Mouse (Mus musculus): Measurements from ENCODE around the gene Pla2g4f. TPM values are rescaled to one million over a fixed set of nuclear protein-coding genes. Genes with fewer than 3 reads are reported as not detected.

Gene Pla2g4f
- total and polyA plus RNA-seq, 2 experiments from 2014 or later, result not detected

DNA sequence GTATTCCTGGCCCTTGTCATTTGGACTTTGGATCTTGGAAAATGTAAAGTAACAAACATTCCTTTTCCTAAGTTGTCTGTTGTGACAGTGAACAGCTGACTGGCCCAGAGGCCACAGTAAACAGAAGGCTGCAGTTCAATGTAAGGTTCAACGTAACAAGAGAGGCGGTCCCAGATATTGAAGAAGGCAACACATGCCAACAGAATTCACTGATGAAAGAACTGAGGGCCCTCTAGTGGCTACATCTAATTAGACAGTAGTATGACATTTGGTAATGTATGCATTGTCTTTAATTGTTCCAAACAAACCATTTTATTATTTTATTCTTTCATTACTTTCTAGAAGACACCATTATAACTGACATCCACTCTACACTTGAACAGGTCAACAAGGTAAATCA, 23.9 kb upstream of the Pla2g4f start:
- Histone ChIP-seq H3K27me3 (ENCODE audit: insufficient read depth, low read length) (no peaks in the 10 kb centered on the region), H3K9ac (replicated peaks; ENCODE audit: low read length) (no peak overlapping the region), H3K4me3 (ENCODE audit: low read length) (no peak overlapping the region), H3K36me3 (ENCODE audit: insufficient read depth, low read length) (peaks cover 36% of the 10 kb centered on the region; the same call in 1 of the 2 replicates), H3K27ac (no peak overlapping the region), H3K4me1 (ENCODE audit: insufficient read depth, low read length) (no peaks in the 10 kb centered on the region), H3K4me2 (ENCODE audit: low read depth, low read length) (no peak overlapping the region), H3K9me3 (ENCODE audit: low read length) (no peaks in the 10 kb centered on the region)
- DNase-seq (ENCODE audit: low spot score) (peak; percentile 48), ATAC-seq (no peak)
- WGBS, result 65% methylated on average over 2 of the region's 2 CpGs
- peak; percentile 64 for TF ChIP-seq CTCF (IDR thresholded peaks at IDR 0.05; ENCODE audit: low read depth)

DNA sequence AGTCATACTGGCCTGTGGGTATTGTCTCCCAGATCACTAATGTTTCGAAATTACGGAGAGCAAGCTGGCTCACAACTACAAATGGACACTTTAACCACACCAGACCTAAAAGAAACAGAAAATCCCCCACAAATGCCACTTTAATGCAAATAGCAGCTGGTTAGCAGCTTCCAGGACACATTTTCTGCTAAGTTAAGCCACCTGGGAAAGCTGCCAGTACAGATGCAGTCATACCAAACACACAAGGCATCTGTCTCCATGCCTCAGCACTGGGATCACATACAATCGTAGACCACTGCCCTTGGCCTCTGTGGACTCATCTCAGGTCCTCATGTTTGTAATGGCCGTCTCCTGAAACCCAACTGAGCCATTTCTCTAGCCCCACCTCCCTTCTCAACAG, 17.6 kb upstream of the Pla2g4f start:
- 86% methylated on average over 4 of the region's 4 CpGs for WGBS
- no peak overlapping the region for H3K9ac ChIP-seq (replicated peaks; ENCODE audit: low read length)
- DNase-seq (ENCODE audit: low spot score), result no peak
- no peak for ATAC-seq
- H3K4me1 ChIP-seq (ENCODE audit: insufficient read depth, low read length), result no peaks in the 10 kb centered on the region
- H3K36me3 ChIP-seq (ENCODE audit: insufficient read depth, low read length), result peaks cover 57% of the 10 kb centered on the region
- no peak overlapping the region for H3K27ac ChIP-seq
- TF ChIP-seq CTCF (IDR thresholded peaks at IDR 0.05; ENCODE audit: low read depth), result no peak
- H3K4me2 ChIP-seq (ENCODE audit: low read depth, low read length), result no peak overlapping the region
- H3K9me3 ChIP-seq (ENCODE audit: low read length), result no peaks in the 10 kb centered on the region
- no peak overlapping the region for H3K4me3 ChIP-seq (ENCODE audit: low read length)
- H3K27me3 ChIP-seq (ENCODE audit: insufficient read depth, low read length), result no peaks in the 10 kb centered on the region

DNA sequence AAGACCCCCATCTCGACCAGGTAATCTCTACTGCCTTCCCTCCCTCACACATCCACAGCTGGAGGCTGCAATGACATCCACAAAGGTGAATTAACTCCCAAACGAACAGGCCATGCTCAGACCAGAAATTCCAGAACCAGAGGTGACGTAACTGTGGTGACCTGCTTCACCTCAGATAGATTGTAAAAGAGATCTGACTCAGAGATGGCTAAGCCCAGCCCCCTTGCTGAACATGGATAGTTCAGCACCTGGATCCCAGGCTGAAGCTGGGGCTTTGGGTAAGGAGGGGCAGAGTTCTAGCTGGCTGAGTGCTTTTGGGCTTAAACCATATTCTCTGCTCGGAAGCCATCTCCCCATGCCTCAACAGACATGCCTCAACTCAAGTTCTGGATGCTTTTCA, 1.1 kb upstream of the Pla2g4f start:
- H3K27ac ChIP-seq, result no peak overlapping the region

DNA sequence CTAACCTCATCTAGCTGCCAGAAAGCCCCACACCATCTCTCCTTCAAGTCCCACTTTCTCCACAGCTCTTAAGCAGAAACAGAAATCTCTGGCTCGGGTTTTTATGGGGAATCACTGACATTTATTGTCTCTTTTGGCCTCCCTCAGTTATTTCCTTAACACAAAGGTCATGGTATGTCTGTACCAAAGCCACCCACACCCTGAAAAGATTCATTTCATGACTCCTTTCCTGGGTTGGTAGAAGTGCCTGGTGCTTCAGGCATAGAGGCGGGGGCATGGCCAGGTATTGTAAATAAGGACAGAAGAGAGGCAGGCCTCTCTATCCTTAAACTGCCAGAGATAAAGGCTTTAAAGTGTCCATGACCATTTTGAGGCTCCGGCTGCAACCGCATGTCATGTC, 522 bp upstream of the Pla2g4f start:
- H3K4me1 ChIP-seq (ENCODE audit: insufficient read depth, low read length), result no peaks in the 10 kb centered on the region
- H3K9ac ChIP-seq (replicated peaks; ENCODE audit: low read length), result no peak overlapping the region
- H3K27ac ChIP-seq, result no peak overlapping the region
- TF ChIP-seq CTCF (IDR thresholded peaks at IDR 0.05; ENCODE audit: low read depth), result no peak
- DNase-seq (ENCODE audit: low spot score) (no peak), ATAC-seq (no peak)
- peaks cover 25% of the 10 kb centered on the region; the same call in 1 of the 2 replicates for H3K36me3 ChIP-seq (ENCODE audit: insufficient read depth, low read length)
- no peak overlapping the region for H3K4me3 ChIP-seq (ENCODE audit: low read length)
- 91% methylated on average over 4 of the region's 4 CpGs for WGBS
- H3K4me2 ChIP-seq (ENCODE audit: low read depth, low read length), result no peak overlapping the region
- no peaks in the 10 kb centered on the region for H3K9me3 ChIP-seq (ENCODE audit: low read length)
- no peaks in the 10 kb centered on the region for H3K27me3 ChIP-seq (ENCODE audit: insufficient read depth, low read length)

More for the DNA sequence above, 1.1 kb upstream of the Pla2g4f start:
- 73% methylated on average over 4 of the region's 4 CpGs for WGBS
- TF ChIP-seq CTCF (IDR thresholded peaks at IDR 0.05; ENCODE audit: low read depth), result no peak
- ATAC-seq (no peak), DNase-seq (ENCODE audit: low spot score) (no peak)
- Histone ChIP-seq H3K36me3 (ENCODE audit: insufficient read depth, low read length) (peaks cover 26% of the 10 kb centered on the region; the same call in 1 of the 2 replicates), H3K4me2 (ENCODE audit: low read depth, low read length) (no peak overlapping the region), H3K9me3 (ENCODE audit: low read length) (no peaks in the 10 kb centered on the region), H3K4me3 (ENCODE audit: low read length) (no peak overlapping the region), H3K4me1 (ENCODE audit: insufficient read depth, low read length) (no peaks in the 10 kb centered on the region), H3K9ac (replicated peaks; ENCODE audit: low read length) (no peak overlapping the region), H3K27me3 (ENCODE audit: insufficient read depth, low read length) (no peaks in the 10 kb centered on the region)

DNA sequence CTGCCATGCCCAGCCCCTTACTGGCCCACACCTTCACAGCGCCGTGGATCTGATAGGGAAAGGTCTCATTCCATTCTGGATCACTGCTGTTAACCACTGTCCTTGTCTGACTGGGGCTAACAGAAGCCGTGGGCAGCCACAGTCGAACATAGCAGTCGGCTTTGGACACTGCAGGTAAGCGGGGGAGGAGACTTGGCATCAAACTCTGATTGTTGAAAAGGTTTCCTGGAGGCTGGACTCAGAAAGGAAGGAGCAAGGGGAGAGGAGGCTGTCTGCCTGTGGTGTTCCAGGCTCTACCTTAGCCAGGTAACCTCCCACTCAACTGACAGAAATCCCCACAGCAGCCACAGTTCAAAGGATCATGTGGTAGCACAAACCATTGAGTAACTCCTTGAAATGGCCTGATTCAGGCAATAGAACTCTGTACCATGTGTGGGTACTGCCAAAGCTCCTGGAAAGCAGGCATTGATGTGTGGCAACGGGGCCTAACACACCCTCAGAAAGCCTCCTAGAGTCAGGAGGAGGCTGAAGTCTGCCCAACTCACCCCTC, 1.6 kb downstream of the Pla2g4f start:
- no peak for ATAC-seq
- no peak for DNase-seq (ENCODE audit: low spot score)

DNA sequence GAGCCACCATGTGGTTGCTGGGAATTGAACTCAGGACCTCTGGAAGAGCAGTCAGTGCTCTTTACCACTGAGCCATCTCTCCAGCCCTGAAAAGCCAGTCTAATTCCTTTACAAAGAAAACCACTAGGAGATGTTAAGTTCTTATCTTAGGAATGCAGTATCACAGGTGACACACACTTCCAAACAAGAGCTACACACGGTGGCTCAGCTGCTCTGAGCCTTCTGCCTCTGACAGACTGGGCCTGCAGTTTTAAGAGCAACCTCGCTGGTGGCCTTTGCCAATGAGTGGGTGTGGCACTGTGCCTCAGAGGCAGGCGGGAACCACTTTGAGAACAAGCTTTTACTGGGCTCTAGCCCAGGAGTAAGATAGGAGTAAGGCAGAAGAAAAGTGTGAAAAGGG, 9.9 kb downstream of the Pla2g4f start:
- H3K4me2 ChIP-seq (ENCODE audit: low read depth, low read length), result no peak overlapping the region
- no peak overlapping the region for H3K4me3 ChIP-seq (ENCODE audit: low read length)
- no peak overlapping the region for H3K9ac ChIP-seq (replicated peaks; ENCODE audit: low read length)
- DNase-seq (ENCODE audit: low spot score) (no peak), ATAC-seq (no peak)
- no peak for TF ChIP-seq CTCF (IDR thresholded peaks at IDR 0.05; ENCODE audit: low read depth)
- WGBS, result 36% methylated on average over 3 of the region's 3 CpGs
- H3K27me3 ChIP-seq (ENCODE audit: insufficient read depth, low read length), result no peaks in the 10 kb centered on the region
- no peak overlapping the region for H3K27ac ChIP-seq
- H3K4me1 ChIP-seq (ENCODE audit: insufficient read depth, low read length), result no peaks in the 10 kb centered on the region
- H3K9me3 ChIP-seq (ENCODE audit: low read length), result no peaks in the 10 kb centered on the region
- H3K36me3 ChIP-seq (ENCODE audit: insufficient read depth, low read length), result no peaks in the 10 kb centered on the region

More for the DNA sequence above, 1.6 kb downstream of the Pla2g4f start:
- H3K9ac ChIP-seq (replicated peaks; ENCODE audit: low read length), result no peak overlapping the region
- TF ChIP-seq CTCF (IDR thresholded peaks at IDR 0.05; ENCODE audit: low read depth), result no peak
- no peak overlapping the region for H3K4me3 ChIP-seq (ENCODE audit: low read length)
- 85% methylated on average over 7 of the region's 7 CpGs for WGBS
- no peak overlapping the region for H3K27ac ChIP-seq
- peaks cover 3% of the 10 kb centered on the region; the same call in 1 of the 2 replicates for H3K36me3 ChIP-seq (ENCODE audit: insufficient read depth, low read length)
- no peaks in the 10 kb centered on the region for H3K9me3 ChIP-seq (ENCODE audit: low read length)
- no peak overlapping the region for H3K4me2 ChIP-seq (ENCODE audit: low read depth, low read length)
- no peaks in the 10 kb centered on the region for H3K4me1 ChIP-seq (ENCODE audit: insufficient read depth, low read length)
- no peaks in the 10 kb centered on the region for H3K27me3 ChIP-seq (ENCODE audit: insufficient read depth, low read length)

DNA sequence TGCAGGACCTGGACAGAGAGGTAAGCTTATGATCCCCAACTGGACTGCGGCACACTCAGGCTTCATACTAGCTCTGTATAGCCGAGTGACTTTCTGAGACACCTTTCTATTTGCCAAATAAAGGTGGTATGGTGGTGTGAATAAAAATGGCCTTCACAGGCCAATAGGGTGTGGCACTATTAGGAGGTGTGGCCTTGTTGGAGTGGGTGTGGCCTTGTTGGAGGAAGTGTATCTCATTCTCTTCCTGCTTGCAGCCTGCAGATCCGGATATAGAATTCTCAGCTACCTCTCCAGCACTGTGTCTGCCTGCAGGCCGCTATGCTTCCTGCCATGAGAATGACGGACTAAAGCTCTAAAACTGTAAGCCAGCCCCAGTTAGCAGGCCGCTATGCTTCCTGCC, 12.9 kb downstream of the Pla2g4f start:
- 93% methylated on average over 6 of the region's 6 CpGs for WGBS
- TF ChIP-seq CTCF (IDR thresholded peaks at IDR 0.05; ENCODE audit: low read depth), result no peak
- Histone ChIP-seq H3K36me3 (ENCODE audit: insufficient read depth, low read length) (no peaks in the 10 kb centered on the region), H3K4me2 (ENCODE audit: low read depth, low read length) (no peak overlapping the region), H3K27me3 (ENCODE audit: insufficient read depth, low read length) (no peaks in the 10 kb centered on the region), H3K9ac (replicated peaks; ENCODE audit: low read length) (no peak overlapping the region), H3K4me3 (ENCODE audit: low read length) (no peak overlapping the region), H3K9me3 (ENCODE audit: low read length) (no peaks in the 10 kb centered on the region), H3K27ac (no peak overlapping the region), H3K4me1 (ENCODE audit: insufficient read depth, low read length) (no peaks in the 10 kb centered on the region)
- ATAC-seq, result no peak
- no peak for DNase-seq (ENCODE audit: low spot score)

Measured in hindbrain, postnatal 0 days (tissue).